Mouse (Mus musculus) hindbrain, postnatal 0 days (tissue): ENCODE measurements around the gene Fam214b. TPM values are rescaled to one million over a fixed set of nuclear protein-coding genes. Genes with fewer than 3 reads are reported as not detected.

ENCODE experiments used
- ATAC-seq: fragments of 200-750 bp; cut with Nextera tagmentation; 2 replicates; pipeline ENCODE4 v1.8.0; 2017; ENCODE audit warnings: mild to moderate bottlenecking, moderate TSS enrichment, moderate library complexity
- DNase-seq: peaks from one replicate; pipeline ENCODE4 v3.0.0-alpha.2; 2015; ENCODE audit warnings: low spot score
- H3K27ac ChIP-seq: fragments of 300-500 bp; sonication (generic); 2 replicates; pipeline ENCODE4 v1.5.1; 2014; ENCODE audit warnings: mild to moderate bottlenecking
- H3K27me3 ChIP-seq: fragments of 300-500 bp; sonication (generic); 2 replicates; pipeline ENCODE4 v1.6.1; 2014; ENCODE audit warnings: low read length, mixed read lengths; ENCODE audit not compliant: insufficient read depth
- H3K36me3 ChIP-seq: fragments of 300-500 bp; sonication (generic); 2 replicates; pipeline ENCODE4 v1.6.1; 2014; ENCODE audit warnings: low read length, mixed read lengths; ENCODE audit not compliant: insufficient read depth
- H3K4me1 ChIP-seq: fragments of 300-500 bp; sonication (generic); 2 replicates; pipeline ENCODE4 v1.6.1; 2014; ENCODE audit warnings: antibody characterized with exemption, low read length, mixed read lengths; ENCODE audit not compliant: insufficient read depth
- H3K4me2 ChIP-seq: fragments of 300-500 bp; sonication (generic); 2 replicates; pipeline ENCODE4 v1.6.1; 2014; ENCODE audit warnings: low read depth, mild to moderate bottlenecking, low read length, moderate library complexity, mixed read lengths
- H3K4me3 ChIP-seq: fragments of 300-500 bp; sonication (generic); 2 replicates; pipeline ENCODE4 v1.5.1; 2014; ENCODE audit warnings: low read length
- H3K9ac ChIP-seq: fragments of 300-500 bp; sonication (generic); replicated peaks from 2 replicates; pipeline ENCODE4 v1.6.1; 2014; ENCODE audit warnings: mild to moderate bottlenecking, low read length, moderate library complexity, mixed read lengths
- H3K9me3 ChIP-seq: fragments of 300-500 bp; sonication (generic); 2 replicates; pipeline ENCODE4 v1.6.1; 2016; ENCODE audit warnings: low read length, mixed read lengths
- CTCF ChIP-seq: IDR thresholded peaks from 2 replicates; pipeline ENCODE4 v1.5.1; 2016; ENCODE audit warnings: antibody characterized with exemption, control low read depth, low read depth
- WGBS: fragments of 180-500 bp; shearing (Covaris S2); extraction: QIAGEN DNeasy Blood & Tissue Kit; methylation state at CpG from one replicate; pipeline ENCODE4 v1.1.7; 2014; 5-methylcytosine and 5-hydroxymethylcytosine counted together
- polyA plus RNA-seq: library from polyadenylated mRNA; unstranded; fragments of >200 nt; fragmentation: Nextera tagmentation; extraction: Ambion mirVana; gene quantifications from 2 replicates; pipeline ENCODE4 v1.2.1, GENCODE M21; 2015
- total RNA-seq: library from RNA; depleted of rRNA; stranded (reverse); fragments of >200 nt; gene quantifications from 2 replicates; pipeline ENCODE4 v1.2.3, GENCODE M21; 2014

The Fam214b gene
- total and polyA plus RNA-seq, 2 experiments from 2014 or later: 25.0 to 36.0 TPM

DNA sequence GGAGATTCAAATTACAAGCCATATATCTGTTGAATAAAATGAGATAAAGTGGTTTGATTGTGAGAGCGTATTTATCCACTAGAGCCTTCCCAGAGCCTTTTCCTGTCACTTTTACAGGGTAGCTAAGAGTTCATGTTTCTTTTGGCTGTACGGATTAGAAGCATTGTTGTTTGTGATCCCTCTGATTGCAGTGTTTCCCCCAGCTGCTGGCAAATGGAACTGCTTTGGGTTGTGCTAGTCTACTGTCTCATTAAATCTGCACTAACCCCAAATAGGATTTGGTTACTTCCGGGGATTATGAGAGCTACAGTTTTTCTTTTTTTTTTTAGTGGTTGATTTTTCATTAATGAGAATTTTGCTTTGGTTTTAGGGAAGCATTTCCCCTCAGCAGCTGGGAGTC, 14.3 kb upstream of the Fam214b start:
- Histone ChIP-seq H3K4me1 (peaks cover 3% of the 10 kb centered on the region; the same call in 1 of the 2 replicates), H3K4me3 (no peak overlapping the region), H3K36me3 (no peaks in the 10 kb centered on the region), H3K27ac (no peak overlapping the region), H3K27me3 (no peaks in the 10 kb centered on the region), H3K4me2 (peak overlapping the region; percentile 82; the same call in 1 of the 2 replicates), H3K9ac (no peak overlapping the region), H3K9me3 (no peaks in the 10 kb centered on the region)
- ATAC-seq (no peak), DNase-seq (no peak)
- 35% methylated on average over 3 of the region's 3 CpGs for WGBS
- peak; percentile 25 for TF ChIP-seq CTCF

DNA sequence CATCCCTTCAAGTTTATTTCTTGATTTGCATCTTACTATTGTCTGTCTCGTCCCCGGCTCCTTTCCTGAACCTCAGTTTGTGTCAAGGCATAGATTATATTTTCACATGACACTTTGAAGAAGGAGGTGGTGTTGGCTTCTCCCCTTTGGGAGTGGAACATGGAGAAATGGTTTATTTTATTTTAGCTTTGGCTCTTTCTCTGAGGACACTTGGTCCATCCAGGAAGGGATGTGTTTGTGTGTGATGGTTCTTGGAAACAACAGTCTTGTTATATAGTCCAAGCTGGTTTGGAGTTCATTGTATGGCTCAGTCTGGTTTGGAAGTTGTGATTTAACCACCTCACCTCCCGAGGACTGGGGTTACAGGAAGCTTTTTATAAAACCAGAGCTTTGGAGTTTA, 13.7 kb upstream of the Fam214b start:
- peak overlapping the region; percentile 81; the same call in 1 of the 2 replicates for H3K9ac ChIP-seq
- H3K4me1 ChIP-seq: peaks cover 3% of the 10 kb centered on the region; the same call in 1 of the 2 replicates
- WGBS: 20% methylated on average over 3 of the region's 3 CpGs
- H3K27me3 ChIP-seq: no peaks in the 10 kb centered on the region
- no peak for TF ChIP-seq CTCF
- H3K27ac ChIP-seq: no peak overlapping the region
- no peaks in the 10 kb centered on the region for H3K36me3 ChIP-seq
- ATAC-seq: no peak
- no peaks in the 10 kb centered on the region for H3K9me3 ChIP-seq
- no peak for DNase-seq
- peak overlapping the region; percentile 88 for H3K4me3 ChIP-seq
- H3K4me2 ChIP-seq: peak overlapping the region; percentile 82

DNA sequence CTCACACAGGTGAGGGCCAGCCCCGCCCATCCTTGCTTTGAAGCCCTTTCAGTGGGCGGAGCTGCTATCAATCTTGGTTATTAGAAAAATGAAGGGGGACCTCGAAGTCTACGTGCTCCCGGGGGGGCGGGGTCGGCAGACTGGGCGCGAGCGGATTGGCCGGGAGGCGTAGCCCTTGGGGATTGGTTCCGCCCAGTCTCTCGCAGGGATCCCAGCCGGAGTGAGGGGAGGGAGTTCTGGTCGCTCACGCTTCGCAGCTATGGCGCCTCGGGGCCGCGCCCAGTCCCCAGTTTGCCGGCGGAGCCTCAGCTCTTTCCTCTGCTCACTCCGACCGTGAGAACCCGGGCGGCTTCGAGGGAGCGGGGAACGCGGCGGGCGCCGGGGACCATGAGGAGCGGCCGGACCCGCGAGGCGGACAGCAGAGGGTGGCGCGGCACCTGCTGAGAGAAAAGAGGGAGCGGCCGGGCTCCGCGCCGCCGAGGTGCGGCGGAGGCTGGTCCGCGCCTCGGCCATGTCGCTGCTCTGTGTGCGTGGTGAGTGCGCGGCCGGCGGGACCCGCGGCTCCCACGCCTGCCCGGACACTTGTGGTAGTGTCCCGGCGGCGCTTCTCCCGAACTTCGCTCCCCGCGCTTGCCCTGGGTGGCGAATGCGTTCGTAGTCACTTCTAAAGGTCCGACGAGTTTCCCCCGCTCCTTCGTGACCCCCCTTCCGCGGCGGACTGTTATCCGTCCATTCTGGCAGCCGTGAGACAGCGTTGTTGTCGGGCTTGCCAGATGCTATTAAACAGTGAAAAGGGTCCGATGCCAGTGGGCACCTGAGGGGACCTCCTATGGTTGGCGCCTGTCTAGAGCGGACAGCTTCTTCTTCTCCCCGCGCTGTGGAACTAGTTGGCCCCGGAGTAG, 13.0 kb upstream of the Fam214b start, which contains the start of gene Unc13b:
Unc13b (plus strand) TSS at position 201 of the 902 bp plus-strand sequence.
- peak; percentile 97 for ATAC-seq
- no peaks in the 10 kb centered on the region for H3K36me3 ChIP-seq
- H3K4me2 ChIP-seq: peak within 1 kb of the TSS; percentile 82
- no peaks in the 10 kb centered on the region for H3K27me3 ChIP-seq
- H3K9me3 ChIP-seq: no peaks in the 10 kb centered on the region
- TF ChIP-seq CTCF: no peak
- H3K27ac ChIP-seq: peak within 1 kb of the TSS; percentile 72
- H3K4me3 ChIP-seq: peak within 1 kb of the TSS; percentile 88
- peak within 1 kb of the TSS; percentile 81 for H3K9ac ChIP-seq
- peaks cover 3% of the 10 kb centered on the region; the same call in 1 of the 2 replicates for H3K4me1 ChIP-seq
- DNase-seq: peak; percentile 96
- WGBS: under 1% methylated on average over 88 of the region's 90 CpGs

- no peak for DNase-seq
- Histone ChIP-seq H3K9ac (no peak overlapping the region), H3K4me1 (peaks cover 3% of the 10 kb centered on the region; the same call in 1 of the 2 replicates), H3K27ac (no peak overlapping the region), H3K4me3 (peak overlapping the region; percentile 88), H3K4me2 (peak overlapping the region; percentile 82), H3K9me3 (no peaks in the 10 kb centered on the region), H3K36me3 (no peaks in the 10 kb centered on the region), H3K27me3 (no peaks in the 10 kb centered on the region)
- WGBS: 17% methylated on average over 8 of the region's 8 CpGs
- TF ChIP-seq CTCF: no peak
- no peak for ATAC-seq
Measured at GRCm38 (mm10) chr4:43058392-43058752, 12.4 kb upstream of the Fam214b start.

GRCm38 (mm10) chr4:43057654-43058053, 11.6 kb upstream of the Fam214b start:
- 95% methylated on average over 5 of the region's 5 CpGs for WGBS
- no peak for TF ChIP-seq CTCF

GRCm38 (mm10) chr4:43052627-43053026, 6.6 kb upstream of the Fam214b start:
- no peak overlapping the region for H3K4me2 ChIP-seq
- H3K4me1 ChIP-seq: no peaks in the 10 kb centered on the region
- no peak overlapping the region for H3K27ac ChIP-seq
- peak; percentile 69 for TF ChIP-seq CTCF
- H3K27me3 ChIP-seq: no peaks in the 10 kb centered on the region
- no peaks in the 10 kb centered on the region for H3K36me3 ChIP-seq
- H3K9me3 ChIP-seq: no peaks in the 10 kb centered on the region
- DNase-seq: peak; percentile 84
- no peak overlapping the region for H3K4me3 ChIP-seq
- no peak overlapping the region for H3K9ac ChIP-seq
- 15% methylated on average over 4 of the region's 4 CpGs for WGBS
- ATAC-seq: 0 out of 2 replicates have a peak, but pooled peaks have one; percentile 15

More at GRCm38 (mm10) chr4:43057654-43058053, 11.6 kb upstream of the Fam214b start:
- Histone ChIP-seq H3K27ac (no peak overlapping the region), H3K4me3 (no peak overlapping the region), H3K4me1 (peaks cover 3% of the 10 kb centered on the region; the same call in 1 of the 2 replicates), H3K36me3 (no peaks in the 10 kb centered on the region), H3K9me3 (no peaks in the 10 kb centered on the region), H3K9ac (no peak overlapping the region), H3K27me3 (no peaks in the 10 kb centered on the region), H3K4me2 (no peak overlapping the region)
- DNase-seq (no peak), ATAC-seq (no peak)

GRCm38 (mm10) chr4:43047231-43047630, 1.2 kb upstream of the Fam214b start:
- H3K4me3 ChIP-seq: no peak overlapping the region

More at GRCm38 (mm10) chr4:43047231-43047630, 1.2 kb upstream of the Fam214b start:
- H3K9me3 ChIP-seq: no peaks in the 10 kb centered on the region
- no peak for ATAC-seq
- peak; percentile 95 for DNase-seq
- 8% methylated on average over 5 of the region's 5 CpGs for WGBS
- no peaks in the 10 kb centered on the region for H3K27me3 ChIP-seq
- H3K27ac ChIP-seq: no peak overlapping the region
- H3K9ac ChIP-seq: no peak overlapping the region
- peaks cover 4% of the 10 kb centered on the region for H3K4me1 ChIP-seq
- peak; percentile 89 for TF ChIP-seq CTCF
- H3K4me2 ChIP-seq: no peak overlapping the region; the same call in 1 of the 2 replicates
- H3K36me3 ChIP-seq: no peaks in the 10 kb centered on the region
